Mouse (Mus musculus): ENCODE results near the gene Gfi1. TPM values are rescaled to one million over a fixed set of nuclear protein-coding genes. Genes with fewer than 3 reads are reported as not detected.

Gfi1 gene
- polyA plus RNA-seq, 1 experiment from 2014 or later = not detected

DNA sequence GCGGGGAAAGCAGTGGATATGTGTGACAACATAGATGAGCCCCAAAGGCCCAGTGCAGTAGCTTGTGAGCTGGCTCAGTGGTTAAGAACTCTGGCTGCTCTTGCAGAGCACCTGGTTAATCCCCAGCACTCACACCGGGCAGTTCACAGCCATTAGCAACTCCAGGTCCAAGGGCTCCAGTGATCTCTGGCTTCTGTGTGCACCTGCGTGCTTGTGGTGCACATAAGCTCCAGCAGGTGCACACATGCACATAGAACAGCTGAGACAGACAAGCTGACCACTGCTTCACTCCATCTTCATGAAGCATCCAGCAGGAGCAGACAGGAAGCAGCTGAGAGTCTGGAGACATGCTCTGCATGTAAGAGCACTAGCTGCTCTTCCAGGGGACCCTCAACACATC, 12.5 kb upstream of the Gfi1 start:
- Histone ChIP-seq H3K9ac (no peak overlapping the region), H3K27me3 (peaks cover 7% of the 10 kb centered on the region; the same call in 1 of the 2 replicates), H3K4me3 (no peak overlapping the region), H3K27ac (no peak overlapping the region), H3K9me3 (replicated peaks) (no peaks in the 10 kb centered on the region), H3K4me1 (no peaks in the 10 kb centered on the region), H3K4me2 (replicated peaks) (no peak overlapping the region), H3K36me3 (no peaks in the 10 kb centered on the region; the same call in 1 of the 2 replicates)
- no peak for ATAC-seq (ENCODE audit: low FRiP score)
- WGBS = 84% methylated on average over 3 of the region's 3 CpGs

DNA sequence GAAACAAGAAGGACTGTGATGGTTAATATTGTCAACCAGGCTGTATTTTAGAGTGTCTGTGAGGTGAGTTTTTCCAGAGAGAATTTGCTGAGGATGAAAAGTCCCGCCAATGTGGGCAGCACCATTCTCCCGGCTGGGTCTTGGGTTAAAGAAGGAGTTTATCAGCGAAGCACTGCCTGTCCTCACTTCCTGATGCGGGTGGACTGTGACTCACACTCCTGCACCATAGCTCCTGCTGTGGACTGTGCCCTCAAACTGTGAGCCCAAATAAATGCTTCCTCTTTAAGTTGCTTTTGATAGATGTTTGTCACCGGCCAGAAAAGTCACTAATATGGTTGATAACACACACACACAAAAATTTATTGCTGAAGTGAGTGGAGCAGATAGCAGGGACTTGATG, 10.3 kb upstream of the Gfi1 start:
- H3K9ac ChIP-seq = no peak overlapping the region
- H3K36me3 ChIP-seq = no peaks in the 10 kb centered on the region; the same call in 1 of the 2 replicates
- no peaks in the 10 kb centered on the region for H3K9me3 ChIP-seq (replicated peaks)
- H3K4me1 ChIP-seq = no peaks in the 10 kb centered on the region
- no peak for ATAC-seq (ENCODE audit: low FRiP score)
- H3K4me3 ChIP-seq = no peak overlapping the region
- no peak overlapping the region for H3K27ac ChIP-seq
- no peak overlapping the region for H3K4me2 ChIP-seq (replicated peaks)
- peaks cover 13% of the 10 kb centered on the region for H3K27me3 ChIP-seq
- 91% methylated on average over 5 of the region's 5 CpGs for WGBS

DNA sequence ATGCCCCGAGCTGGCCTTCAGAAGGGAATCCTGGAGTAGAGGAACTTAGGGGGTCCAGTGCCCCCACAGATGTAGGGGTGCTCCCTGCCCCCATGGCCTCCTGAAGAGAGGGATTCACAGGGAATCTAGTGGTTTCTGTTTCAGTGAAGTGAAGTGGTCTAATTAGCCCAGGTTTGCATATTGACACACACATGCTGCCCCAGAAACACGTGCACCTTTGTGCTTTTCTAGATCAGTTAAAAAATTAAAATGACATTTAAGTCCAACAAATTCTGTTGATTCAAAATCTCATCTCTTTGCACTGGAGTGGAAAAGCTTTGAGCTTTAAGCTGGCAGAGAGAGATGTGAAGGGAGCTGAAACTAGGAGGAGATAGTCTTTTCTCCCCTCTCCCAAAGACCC, 6.0 kb upstream of the Gfi1 start:
- Histone ChIP-seq H3K36me3 (no peaks in the 10 kb centered on the region), H3K4me3 (no peak overlapping the region), H3K9ac (no peak overlapping the region), H3K4me1 (no peaks in the 10 kb centered on the region), H3K9me3 (replicated peaks) (no peaks in the 10 kb centered on the region), H3K27ac (no peak overlapping the region), H3K4me2 (replicated peaks) (no peak overlapping the region), H3K27me3 (peaks cover 47% of the 10 kb centered on the region)
- ATAC-seq (ENCODE audit: low FRiP score) = no peak
- whole genome bisulfite sequencing = 21% methylated on average over 2 of the region's 2 CpGs

DNA sequence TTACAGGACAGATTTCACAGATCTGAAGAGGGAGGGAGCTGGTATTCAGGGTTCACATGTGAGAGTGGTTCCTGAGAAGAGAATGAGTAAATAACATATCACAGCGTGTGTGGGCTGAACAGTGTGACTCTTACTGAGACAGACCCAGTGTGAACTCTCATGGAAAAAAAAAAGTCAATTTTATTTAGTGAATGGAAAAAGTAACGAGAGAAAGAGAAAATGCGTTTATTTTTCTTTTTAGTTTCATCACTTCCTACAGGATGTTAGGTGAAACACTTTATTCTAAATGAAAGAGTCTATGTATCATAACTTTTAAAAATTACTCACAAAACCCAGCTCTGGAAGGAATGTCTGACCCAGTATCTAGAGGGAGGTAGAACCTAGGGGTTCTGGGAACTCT, 5.6 kb upstream of the Gfi1 start:
- Histone ChIP-seq H3K36me3 (no peaks in the 10 kb centered on the region), H3K4me3 (no peak overlapping the region), H3K9me3 (replicated peaks) (no peaks in the 10 kb centered on the region), H3K4me1 (peaks cover 4% of the 10 kb centered on the region), H3K27ac (no peak overlapping the region), H3K9ac (no peak overlapping the region), H3K27me3 (peaks cover 51% of the 10 kb centered on the region), H3K4me2 (replicated peaks) (no peak overlapping the region)
- no peak for ATAC-seq (ENCODE audit: low FRiP score)
- WGBS = 49% methylated on average over 3 of the region's 3 CpGs

DNA sequence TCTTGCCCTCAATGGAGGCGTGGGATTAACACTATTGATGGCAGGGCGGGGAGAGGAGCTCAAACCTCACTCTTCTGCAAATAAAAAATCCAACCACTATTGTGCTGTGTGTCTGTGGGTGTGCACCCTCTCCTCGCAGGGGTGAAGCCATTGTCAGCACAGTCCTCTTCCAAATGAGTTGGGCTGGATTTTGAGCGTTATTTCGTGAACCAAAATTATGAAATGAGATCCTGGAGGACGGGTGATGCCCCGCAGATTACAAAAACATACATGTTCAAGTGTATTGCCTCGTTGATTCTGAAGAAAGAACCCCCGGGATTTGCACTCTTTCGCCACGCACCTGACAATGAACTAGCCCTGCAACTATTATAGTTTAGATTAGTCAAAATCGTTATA, 1.2 kb upstream of the Gfi1 start:
- WGBS = 13% methylated on average over 12 of the region's 12 CpGs

DNA sequence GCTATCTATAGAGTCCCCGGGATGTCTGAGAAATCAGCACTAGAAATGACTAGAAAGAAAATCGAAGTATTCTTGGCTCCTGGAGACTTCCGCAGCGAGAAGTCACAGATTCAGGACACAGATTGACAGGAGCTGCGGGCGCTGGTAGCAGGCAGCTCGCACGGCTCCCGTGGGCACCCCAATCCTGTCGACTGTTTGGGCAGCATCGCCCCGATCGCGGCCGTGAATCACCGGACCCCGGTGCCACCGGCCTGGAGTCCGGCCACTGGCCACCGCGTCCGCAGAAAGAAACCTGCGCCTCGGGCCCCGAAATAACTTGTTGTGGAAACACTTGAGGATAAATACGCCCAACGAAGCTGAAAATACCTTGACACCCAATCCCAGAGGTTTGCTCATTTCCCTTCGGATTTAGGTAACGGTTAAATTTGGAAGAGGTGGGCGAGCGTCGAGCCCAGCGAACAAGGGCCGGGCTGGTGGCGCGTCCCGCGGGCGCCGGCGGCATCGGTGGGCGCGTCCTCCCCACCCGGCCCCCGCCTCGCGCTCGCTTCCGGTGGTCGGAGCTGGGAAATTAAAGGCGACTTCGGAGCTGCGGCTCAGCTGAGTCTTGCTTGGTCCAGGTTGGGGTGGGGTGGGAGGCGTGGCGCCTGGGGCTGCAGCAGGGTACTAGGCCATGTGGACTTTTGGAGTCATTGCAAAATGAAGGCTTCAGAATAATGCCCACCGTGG, 608 bp upstream of the Gfi1 start:
- Histone ChIP-seq H3K9me3 (replicated peaks) (no peaks in the 10 kb centered on the region), H3K4me3 (peak overlapping the region; percentile 26), H3K4me2 (replicated peaks) (peak overlapping the region; percentile 46), H3K27me3 (peaks cover 88% of the 10 kb centered on the region), H3K27ac (no peak overlapping the region), H3K36me3 (no peaks in the 10 kb centered on the region), H3K4me1 (peaks cover 33% of the 10 kb centered on the region), H3K9ac (no peak overlapping the region)
- 0 out of 2 replicates have a peak, but pooled peaks have one; percentile 21 for ATAC-seq (ENCODE audit: low FRiP score)
- under 1% methylated on average over 56 of the region's 57 CpGs for WGBS

More for the DNA sequence above, 1.2 kb upstream of the Gfi1 start:
- 0 out of 2 replicates have a peak, but pooled peaks have one; percentile 1 for ATAC-seq (ENCODE audit: low FRiP score)
- peaks cover 29% of the 10 kb centered on the region for H3K4me1 ChIP-seq
- H3K27me3 ChIP-seq = peaks cover 87% of the 10 kb centered on the region
- peak overlapping the region; percentile 26 for H3K4me3 ChIP-seq
- no peak overlapping the region for H3K27ac ChIP-seq
- no peaks in the 10 kb centered on the region for H3K9me3 ChIP-seq (replicated peaks)
- H3K36me3 ChIP-seq = no peaks in the 10 kb centered on the region
- peak overlapping the region; percentile 46 for H3K4me2 ChIP-seq (replicated peaks)
- H3K9ac ChIP-seq = no peak overlapping the region

DNA sequence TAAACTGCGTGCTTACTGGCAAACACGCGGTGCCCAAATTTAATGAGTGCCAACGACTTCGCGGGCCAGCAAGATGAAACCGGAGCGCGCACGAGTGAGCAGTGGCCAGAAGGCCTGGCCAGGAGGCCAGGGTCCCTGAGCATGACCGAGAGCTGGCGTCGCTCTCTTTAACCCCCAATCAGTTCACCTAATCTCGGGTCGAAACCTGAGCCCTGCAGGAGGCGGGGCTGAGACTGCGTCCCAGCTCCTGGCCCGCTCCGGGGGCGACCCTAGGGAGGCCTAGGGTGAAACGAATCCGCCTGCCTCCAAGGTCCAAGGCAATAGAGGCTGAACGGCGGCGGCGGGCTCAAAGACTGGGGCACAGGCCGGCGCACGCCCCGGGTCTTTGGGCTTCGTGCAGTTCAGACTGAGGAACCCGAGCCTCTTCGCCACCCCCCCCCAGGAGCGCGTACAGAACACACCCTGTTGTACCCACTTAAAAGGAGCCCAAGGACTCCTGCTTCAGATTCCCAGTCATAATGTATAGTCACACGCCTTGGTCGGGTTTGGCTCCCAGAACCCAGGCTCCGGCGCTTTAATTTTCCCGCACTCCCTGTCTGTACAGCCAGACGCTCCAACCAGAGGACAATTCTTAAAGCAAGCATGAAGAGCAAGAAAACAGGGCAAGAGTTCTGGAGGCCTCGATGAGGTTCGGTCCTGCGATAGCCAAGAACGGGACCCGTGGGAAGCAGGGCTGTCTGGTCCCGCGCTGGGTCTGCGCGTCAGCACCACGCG, 988 bp downstream of the Gfi1 start:
- Histone ChIP-seq H3K4me2 (replicated peaks) (peak overlapping the region; percentile 40), H3K36me3 (no peaks in the 10 kb centered on the region), H3K4me3 (peak overlapping the region; percentile 17), H3K9ac (no peak overlapping the region), H3K9me3 (replicated peaks) (no peaks in the 10 kb centered on the region), H3K27me3 (peaks cover 94% of the 10 kb centered on the region), H3K27ac (no peak overlapping the region), H3K4me1 (peaks cover 40% of the 10 kb centered on the region)
- WGBS = under 1% methylated on average over 49 of the region's 52 CpGs
- ATAC-seq (ENCODE audit: low FRiP score) = peak; percentile 11; the same call in 1 of the 2 replicates

DNA sequence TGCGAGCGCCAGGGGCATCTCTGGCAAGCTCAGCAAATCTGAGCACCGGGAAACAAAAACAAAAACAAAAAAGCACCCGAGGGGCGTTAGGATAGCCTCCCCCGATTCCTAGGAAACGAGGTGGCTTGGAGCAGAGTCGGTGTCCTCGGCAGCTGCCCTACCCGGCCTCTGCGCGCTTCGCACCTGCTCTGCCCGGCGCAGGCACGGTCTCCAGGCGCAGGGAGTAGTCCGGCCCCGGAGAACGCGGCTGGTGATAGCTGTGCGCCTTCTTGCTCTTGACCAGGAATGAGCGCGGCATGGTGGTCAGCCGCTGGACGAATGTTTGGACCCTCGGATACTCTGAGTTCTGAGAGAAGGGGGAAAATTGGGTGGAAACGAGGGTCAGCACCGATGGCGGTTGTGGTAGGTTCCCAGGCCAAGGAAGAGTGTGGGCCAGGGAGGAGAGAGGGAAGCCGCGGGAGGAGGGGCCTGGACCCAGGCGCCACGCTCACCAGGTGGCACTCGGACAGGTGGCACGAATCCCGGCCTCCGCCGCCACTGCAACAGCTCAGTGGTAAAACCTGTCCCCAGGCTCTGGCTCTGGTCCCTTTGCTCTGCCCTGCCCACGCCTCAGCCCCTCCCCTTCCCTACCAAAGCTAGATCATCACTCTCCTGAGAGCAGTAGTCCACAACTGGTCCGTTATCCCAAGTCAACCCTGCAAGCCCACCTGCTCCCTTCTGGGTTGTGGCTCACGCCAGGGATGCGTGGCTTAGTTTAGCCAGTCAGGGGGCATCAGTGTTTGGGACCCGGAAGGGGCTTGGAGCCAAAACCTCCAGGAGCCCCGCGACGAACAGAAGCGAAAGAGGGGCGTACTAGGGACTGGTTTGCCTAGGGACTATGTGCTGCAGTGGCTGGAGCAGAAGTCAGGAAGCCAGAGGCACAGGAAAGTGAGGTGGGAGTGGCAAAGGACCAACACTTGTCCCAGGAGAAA, 2.0 kb downstream of the Gfi1 start:
- H3K9me3 ChIP-seq (replicated peaks) = no peaks in the 10 kb centered on the region
- peaks cover 40% of the 10 kb centered on the region for H3K4me1 ChIP-seq
- WGBS = 1% methylated on average over 48 of the region's 49 CpGs
- peak overlapping the region; percentile 15 for H3K4me3 ChIP-seq
- no peak overlapping the region for H3K27ac ChIP-seq
- H3K9ac ChIP-seq = no peak overlapping the region
- peak overlapping the region; percentile 33 for H3K4me2 ChIP-seq (replicated peaks)
- peaks cover 99% of the 10 kb centered on the region for H3K27me3 ChIP-seq
- no peak; the same call in 1 of the 2 replicates for ATAC-seq (ENCODE audit: low FRiP score)
- H3K36me3 ChIP-seq = no peaks in the 10 kb centered on the region

DNA sequence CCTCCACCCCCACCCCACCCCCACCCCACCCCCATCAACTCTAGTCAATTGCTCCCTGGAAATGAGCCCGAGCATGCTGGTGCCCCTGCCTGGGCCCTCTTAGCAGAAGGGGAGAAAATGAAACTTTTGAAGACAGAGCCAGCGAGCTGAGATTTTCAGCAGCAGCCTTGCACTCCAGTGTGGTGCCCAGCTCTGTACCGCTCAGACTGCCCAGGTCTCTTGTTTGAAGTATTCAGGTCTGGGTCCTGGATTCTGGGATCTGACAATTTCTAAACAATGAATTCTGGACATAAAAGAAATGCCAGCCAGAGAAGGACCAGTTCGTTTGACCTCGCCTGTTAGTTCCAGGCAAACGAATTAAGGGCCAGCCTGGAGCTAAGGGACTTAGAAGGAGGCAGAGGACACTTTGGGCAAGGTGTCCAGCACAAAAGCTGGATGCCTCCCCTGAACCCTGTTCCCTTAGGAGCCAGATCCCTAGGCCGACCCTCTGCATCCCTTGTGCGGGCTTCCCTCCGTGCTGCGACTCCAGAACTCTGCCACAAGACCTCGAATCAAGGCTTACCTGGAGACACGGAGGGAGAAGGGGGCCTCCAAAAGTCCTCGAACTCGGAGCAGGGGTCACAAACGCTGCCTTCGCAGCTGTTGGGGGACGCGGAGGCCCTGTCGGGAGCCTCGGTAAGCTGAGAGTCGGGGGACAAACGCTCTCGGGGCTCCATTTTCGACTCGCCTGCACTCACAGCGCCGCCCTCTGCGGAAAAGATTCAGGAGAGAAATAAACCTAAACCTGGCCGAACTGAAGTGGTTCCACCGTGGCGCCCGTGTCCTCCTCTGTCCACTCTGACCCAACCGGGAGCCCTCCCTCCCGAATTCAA, 2.9 kb downstream of the Gfi1 start:
- Histone ChIP-seq H3K4me3 (peak overlapping the region; percentile 15), H3K4me1 (peaks cover 40% of the 10 kb centered on the region), H3K36me3 (no peaks in the 10 kb centered on the region), H3K27me3 (peaks cover 97% of the 10 kb centered on the region), H3K27ac (no peak overlapping the region), H3K4me2 (replicated peaks) (peak overlapping the region; percentile 33), H3K9ac (no peak overlapping the region), H3K9me3 (replicated peaks) (no peaks in the 10 kb centered on the region)
- ATAC-seq (ENCODE audit: low FRiP score) = no peak
- under 1% methylated on average over 34 of the region's 34 CpGs for WGBS

DNA sequence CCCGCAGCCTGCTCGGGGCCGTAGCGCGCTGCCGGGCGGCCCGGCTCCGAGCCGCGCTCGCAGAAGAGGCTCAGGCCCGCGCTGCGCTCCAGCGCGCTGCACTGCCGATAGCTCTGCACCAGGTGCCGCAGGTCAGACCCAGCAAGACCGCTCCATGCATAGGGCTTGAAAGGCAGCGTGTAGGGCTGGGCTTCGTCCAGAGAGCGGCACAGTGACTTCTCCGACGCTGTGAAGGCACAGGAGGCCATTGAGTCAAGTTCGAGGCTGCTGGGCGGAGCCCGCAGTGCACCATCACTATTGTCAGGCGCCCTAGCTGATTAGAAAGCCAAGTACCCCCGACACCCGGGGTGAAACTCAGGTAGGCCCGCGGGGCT, 4.2 kb downstream of the Gfi1 start:
- Histone ChIP-seq H3K4me3 (peak overlapping the region; percentile 33), H3K9ac (0 out of 2 replicates have a peak overlapping the region, but pooled peaks have one; percentile 10), H3K9me3 (replicated peaks) (no peaks in the 10 kb centered on the region), H3K27ac (no peak overlapping the region), H3K36me3 (no peaks in the 10 kb centered on the region), H3K27me3 (peaks cover 97% of the 10 kb centered on the region), H3K4me2 (replicated peaks) (peak overlapping the region; percentile 55), H3K4me1 (peaks cover 38% of the 10 kb centered on the region)
- ATAC-seq (ENCODE audit: low FRiP score) = peak; percentile 51; the same call in 1 of the 2 replicates
- under 1% methylated on average over 33 of the region's 33 CpGs for WGBS
